Mouse (Mus musculus) hindbrain, postnatal 0 days (tissue): Measurements from ENCODE around the gene Dmrtc2. TPM values are rescaled to one million over a fixed set of nuclear protein-coding genes. Genes with fewer than 3 reads are reported as not detected.
"Not testable (repeated sequence)": the region's sequence is repeated elsewhere in the genome, so short reads cannot be mapped to it uniquely, and the experiment has no call there.

Experiments used
- ATAC-seq: fragments of 200-750 bp; cut with Nextera tagmentation; 2 replicates; pipeline ENCODE4 v1.8.0; 2017; ENCODE audit warnings: mild to moderate bottlenecking, moderate TSS enrichment, moderate library complexity
- DNase-seq: peaks from one replicate; pipeline ENCODE4 v3.0.0-alpha.2; 2015; ENCODE audit warnings: low spot score
- H3K27ac ChIP-seq: fragments of 300-500 bp; sonication (generic); 2 replicates; pipeline ENCODE4 v1.5.1; 2014; ENCODE audit warnings: mild to moderate bottlenecking
- H3K27me3 ChIP-seq: fragments of 300-500 bp; sonication (generic); 2 replicates; pipeline ENCODE4 v1.6.1; 2014; ENCODE audit warnings: low read length, mixed read lengths; ENCODE audit not compliant: insufficient read depth
- H3K36me3 ChIP-seq: fragments of 300-500 bp; sonication (generic); 2 replicates; pipeline ENCODE4 v1.6.1; 2014; ENCODE audit warnings: low read length, mixed read lengths; ENCODE audit not compliant: insufficient read depth
- H3K4me1 ChIP-seq: fragments of 300-500 bp; sonication (generic); 2 replicates; pipeline ENCODE4 v1.6.1; 2014; ENCODE audit warnings: antibody characterized with exemption, low read length, mixed read lengths; ENCODE audit not compliant: insufficient read depth
- H3K4me2 ChIP-seq: fragments of 300-500 bp; sonication (generic); 2 replicates; pipeline ENCODE4 v1.6.1; 2014; ENCODE audit warnings: low read depth, mild to moderate bottlenecking, low read length, moderate library complexity, mixed read lengths
- H3K4me3 ChIP-seq: fragments of 300-500 bp; sonication (generic); 2 replicates; pipeline ENCODE4 v1.5.1; 2014; ENCODE audit warnings: low read length
- H3K9ac ChIP-seq: fragments of 300-500 bp; sonication (generic); replicated peaks from 2 replicates; pipeline ENCODE4 v1.6.1; 2014; ENCODE audit warnings: mild to moderate bottlenecking, low read length, moderate library complexity, mixed read lengths
- H3K9me3 ChIP-seq: fragments of 300-500 bp; sonication (generic); 2 replicates; pipeline ENCODE4 v1.6.1; 2016; ENCODE audit warnings: low read length, mixed read lengths
- CTCF ChIP-seq: IDR thresholded peaks from 2 replicates; pipeline ENCODE4 v1.5.1; 2016; ENCODE audit warnings: antibody characterized with exemption, control low read depth, low read depth
- WGBS: fragments of 180-500 bp; shearing (Covaris S2); extraction: QIAGEN DNeasy Blood & Tissue Kit; methylation state at CpG from one replicate; pipeline ENCODE4 v1.1.7; 2014; 5-methylcytosine and 5-hydroxymethylcytosine counted together
- polyA plus RNA-seq: library from polyadenylated mRNA; unstranded; fragments of >200 nt; fragmentation: Nextera tagmentation; extraction: Ambion mirVana; gene quantifications from 2 replicates; pipeline ENCODE4 v1.2.1, GENCODE M21; 2015
- total RNA-seq: library from RNA; depleted of rRNA; stranded (reverse); fragments of >200 nt; gene quantifications from 2 replicates; pipeline ENCODE4 v1.2.3, GENCODE M21; 2014

The Dmrtc2 gene
- total and polyA plus RNA-seq, 2 experiments from 2014 or later: 0.18 TPM; not detected in 1

DNA sequence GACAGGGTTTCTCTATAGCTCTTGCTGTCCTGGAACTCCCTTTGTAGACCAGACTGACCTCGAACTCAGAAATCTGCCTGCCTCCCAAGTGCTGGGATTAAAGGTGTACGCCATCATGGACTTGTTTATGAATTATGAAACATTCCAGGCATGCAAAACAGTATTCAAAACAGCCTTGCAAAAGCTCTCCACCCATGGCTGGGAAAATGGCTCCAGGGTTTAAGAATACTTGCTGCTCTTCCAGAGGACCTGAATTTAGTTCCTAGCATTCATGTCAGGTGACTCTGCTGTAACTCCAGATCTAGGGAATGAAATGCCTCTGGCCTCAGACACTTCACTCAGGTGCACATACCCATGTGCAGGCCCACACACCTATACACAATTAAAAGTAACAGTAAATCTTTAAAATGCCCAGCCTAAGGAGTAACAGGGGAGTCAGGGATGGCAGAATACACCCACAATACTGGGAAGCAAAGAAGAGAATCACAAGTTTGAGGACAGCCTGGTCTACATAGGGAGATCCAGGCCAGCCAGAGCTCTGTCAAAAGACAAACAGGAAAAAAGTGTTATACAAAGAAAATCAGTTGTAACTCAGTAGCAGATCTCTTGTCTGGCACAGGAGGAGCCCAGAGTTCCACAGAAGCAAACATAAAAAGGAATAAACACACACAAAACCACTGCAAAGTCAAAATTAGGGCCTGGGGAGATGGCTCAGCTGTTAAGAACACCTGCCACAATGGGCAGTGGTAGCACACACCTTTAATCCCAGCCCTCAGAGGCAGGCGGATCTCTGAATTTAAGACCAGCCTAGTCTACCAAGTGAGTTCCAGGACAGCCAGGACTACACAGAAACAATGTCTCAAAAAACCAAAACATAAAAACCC lies 21.6 kb downstream of the Dmrtc2 start:
- Histone ChIP-seq H3K4me1 (0 out of 2 replicates have a peak, but pooled peaks cover 6% of the 10 kb centered on the region), H3K27ac (no peak overlapping the region), H3K27me3 (no peaks in the 10 kb centered on the region), H3K9ac (no peak overlapping the region), H3K4me2 (no peak overlapping the region), H3K36me3 (peaks cover 29% of the 10 kb centered on the region), H3K9me3 (no peaks in the 10 kb centered on the region), H3K4me3 (no peak overlapping the region)
- 73% methylated on average over 3 of the region's 3 CpGs for WGBS
- ATAC-seq: no peak
- DNase-seq: no peak
- no peak for TF ChIP-seq CTCF

GRCm38 (mm10) chr7:24892125-24892583 lies 22.3 kb downstream of the Dmrtc2 start:
- Histone ChIP-seq H3K27me3 (no peaks in the 10 kb centered on the region), H3K9ac (no peak overlapping the region), H3K9me3 (no peaks in the 10 kb centered on the region), H3K4me1 (no peaks in the 10 kb centered on the region), H3K27ac (no peak overlapping the region), H3K4me2 (no peak overlapping the region), H3K36me3 (peaks cover 23% of the 10 kb centered on the region), H3K4me3 (no peak overlapping the region)
- ATAC-seq (no peak), DNase-seq (no peak)
- TF ChIP-seq CTCF: no peak
- 72% methylated on average over 2 of the region's 2 CpGs for WGBS

DNA sequence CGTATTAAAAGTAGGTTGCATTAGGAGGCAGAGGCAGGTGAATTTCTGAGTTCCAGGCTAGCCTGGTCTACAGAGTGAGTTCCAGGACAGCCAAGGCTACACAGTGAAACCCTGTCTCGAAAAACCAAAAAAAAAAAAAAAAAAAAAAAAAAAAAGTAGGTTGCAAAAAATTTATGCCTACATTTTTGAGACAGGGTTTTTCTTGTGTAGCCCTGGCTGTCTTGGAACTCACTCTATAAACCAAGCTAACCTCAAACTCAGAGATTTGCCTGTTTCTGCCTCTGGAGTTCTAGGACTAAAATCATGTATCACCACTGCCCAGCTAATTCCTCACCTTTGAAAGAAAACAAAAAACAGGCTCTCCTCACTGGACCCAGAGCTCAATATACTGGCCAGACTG lies 25.9 kb downstream of the Dmrtc2 start:
- not testable (repeated sequence) for H3K9me3 ChIP-seq, ATAC-seq, H3K4me2 ChIP-seq, H3K27me3 ChIP-seq, DNase-seq, H3K4me3 ChIP-seq, H3K36me3 ChIP-seq, H3K27ac ChIP-seq, H3K9ac ChIP-seq, H3K4me1 ChIP-seq
- 98% methylated on average over 2 of the region's 2 CpGs for WGBS

DNA sequence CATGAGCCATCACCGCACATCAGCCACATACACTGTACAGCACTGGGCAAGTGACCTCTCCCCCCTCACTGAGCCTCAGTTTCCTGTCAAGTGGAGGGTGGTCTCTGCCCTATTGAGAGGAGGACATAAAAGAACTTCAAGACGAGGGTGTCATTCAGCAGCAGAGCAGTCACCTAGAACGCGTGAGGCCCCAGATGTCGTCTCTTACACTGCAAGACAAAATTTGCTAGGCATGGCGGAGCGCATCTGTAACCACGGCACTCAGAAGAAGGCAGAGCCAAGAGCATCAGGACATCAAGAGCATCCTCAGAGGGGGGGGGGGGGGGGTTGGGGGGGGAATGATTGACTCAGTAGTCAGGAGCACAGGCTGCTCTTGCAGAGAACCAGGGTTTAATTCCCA lies 26.4 kb downstream of the Dmrtc2 start:
- TF ChIP-seq CTCF: no peak
- no peaks in the 10 kb centered on the region for H3K9me3 ChIP-seq
- H3K4me2 ChIP-seq: no peak overlapping the region
- no peak overlapping the region for H3K27ac ChIP-seq
- 66% methylated on average over 8 of the region's 8 CpGs for WGBS
- H3K4me1 ChIP-seq: no peaks in the 10 kb centered on the region
- no peak for DNase-seq
- no peak overlapping the region for H3K9ac ChIP-seq
- ATAC-seq: no peak
- no peaks in the 10 kb centered on the region for H3K36me3 ChIP-seq
- no peak overlapping the region for H3K4me3 ChIP-seq
- H3K27me3 ChIP-seq: no peaks in the 10 kb centered on the region

- no peak for TF ChIP-seq CTCF
- no peak for ATAC-seq
Observed at GRCm38 (mm10) chr7:24897224-24897623, 27.4 kb downstream of the Dmrtc2 start, which contains the start of gene Cd79a. Gene Cd79a, plus strand, starts transcription at chr7:24897381.

DNA sequence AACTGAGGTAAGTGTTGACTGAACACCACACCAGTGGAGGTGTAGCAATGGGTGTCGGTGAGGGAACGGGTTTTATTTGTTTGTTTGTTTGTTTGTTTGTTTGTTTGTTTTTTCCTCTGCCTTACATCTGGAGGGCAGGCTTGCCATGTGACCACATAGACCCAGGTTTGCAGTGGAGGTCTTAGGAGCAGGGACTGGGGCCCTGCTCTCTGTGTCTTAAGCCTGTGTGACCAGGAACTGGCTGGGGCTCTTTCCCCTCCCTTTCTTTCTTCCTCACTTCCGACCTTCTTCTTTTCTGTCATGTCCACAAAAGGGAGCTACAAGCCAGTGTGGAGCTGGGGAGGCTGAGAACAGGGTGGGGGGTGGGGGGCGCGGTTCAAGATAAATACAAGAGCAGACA lies 28.1 kb downstream of the Dmrtc2 start:
- Histone ChIP-seq H3K9ac (no peak overlapping the region), H3K4me1 (no peaks in the 10 kb centered on the region), H3K4me2 (no peak overlapping the region), H3K9me3 (no peaks in the 10 kb centered on the region), H3K36me3 (no peaks in the 10 kb centered on the region), H3K27me3 (no peaks in the 10 kb centered on the region), H3K4me3 (no peak overlapping the region), H3K27ac (no peak overlapping the region)
- no peak for DNase-seq
- ATAC-seq: no peak
- WGBS: 79% methylated on average over 5 of the region's 5 CpGs
- no peak for TF ChIP-seq CTCF

More at GRCm38 (mm10) chr7:24897224-24897623, 27.4 kb downstream of the Dmrtc2 start, which contains the start of gene Cd79a:
- Histone ChIP-seq H3K4me2 (no peak within 1 kb of the TSS), H3K4me1 (no peaks in the 10 kb centered on the region), H3K9me3 (no peaks in the 10 kb centered on the region), H3K9ac (no peak within 1 kb of the TSS), H3K27me3 (no peaks in the 10 kb centered on the region), H3K27ac (no peak within 1 kb of the TSS), H3K4me3 (no peak within 1 kb of the TSS), H3K36me3 (no peaks in the 10 kb centered on the region)
- DNase-seq: no peak
- 86% methylated on average over 12 of the region's 12 CpGs for WGBS

- no peak overlapping the region for H3K4me2 ChIP-seq
- ATAC-seq (no peak), DNase-seq (no peak)
- TF ChIP-seq CTCF: no peak
- no peaks in the 10 kb centered on the region for H3K9me3 ChIP-seq
- H3K36me3 ChIP-seq: no peaks in the 10 kb centered on the region
- no peak overlapping the region for H3K9ac ChIP-seq
- H3K27me3 ChIP-seq: no peaks in the 10 kb centered on the region
- peaks cover 3% of the 10 kb centered on the region; the same call in 1 of the 2 replicates for H3K4me1 ChIP-seq
- no peak overlapping the region for H3K27ac ChIP-seq
- H3K4me3 ChIP-seq: no peak overlapping the region
- WGBS: 73% methylated on average over 6 of the region's 6 CpGs
Observed at GRCm38 (mm10) chr7:24901114-24901513, 31.3 kb downstream of the Dmrtc2 start.
